Mouse (Mus musculus) lung, adult 10 weeks (tissue): Measurements from ENCODE around the gene Mageb16. TPM values are rescaled to one million over a fixed set of nuclear protein-coding genes. Genes with fewer than 3 reads are reported as not detected.

ENCODE experiments used
- polyA plus RNA-seq: library from polyadenylated mRNA; stranded (reverse); fragments of 350-450 nt; fragmentation: Illumina TruSeq; extraction: RNeasy Lipid Tissue Mini Kit (QIAGEN cat#74804); gene quantifications from one replicate; pipeline ENCODE4 v1.2.3, GENCODE M21; 2014; ENCODE audit warnings: low read depth, low replicate concordance; ENCODE audit not compliant: insufficient read depth

Gene Mageb16
- not detected for polyA plus RNA-seq

GRCm38 (mm10) chrX:79671411-79671810 is at the start of gene Mageb16:
TSS of gene Mageb16 (minus strand) at chrX:79671435.

Other genes with a start within 250 kb of the Mageb16 start
- gene Gm7173, start 154.2 kb downstream of the Mageb16 start, polyA plus RNA-seq: 0.22 TPM